Mouse (Mus musculus) brown adipose tissue, adult 24 weeks (tissue): ENCODE data around the gene Bmp5. TPM values are rescaled to one million over a fixed set of nuclear protein-coding genes. Genes with fewer than 3 reads are reported as not detected.

ENCODE experiments used
- H3K27ac ChIP-seq: fragments of 200-500 bp; replicated peaks from 2 replicates; pipeline ENCODE4 v1.5.1; 2012; ENCODE audit warnings: low read depth, mild to moderate bottlenecking, low read length
- H3K4me1 ChIP-seq: fragments of 200-500 bp; 2 replicates; pipeline ENCODE4 v1.6.1; 2012; ENCODE audit warnings: low read length, mixed read lengths; ENCODE audit not compliant: control insufficient read depth, insufficient read depth, insufficient read length
- H3K4me3 ChIP-seq: fragments of 200-500 bp; 2 replicates; pipeline ENCODE4 v1.5.1; 2012; ENCODE audit warnings: low read depth, mild to moderate bottlenecking, low read length, moderate library complexity; ENCODE audit not compliant: insufficient read depth
- polyA plus RNA-seq: library from polyadenylated mRNA; stranded (reverse); fragments of >200 nt; gene quantifications from 2 replicates; pipeline ENCODE4 v1.2.4, GENCODE M21; 2012; ENCODE audit not compliant: missing spikeins, insufficient read depth, insufficient read length

The Bmp5 gene
- polyA plus RNA-seq, 1 experiment = 1.8 TPM

- Histone ChIP-seq H3K4me1 (no peaks in the 10 kb centered on the region), H3K27ac (no peak overlapping the region), H3K4me3 (no peak overlapping the region)
Measured at GRCm38 (mm10) chr9:75883481-75884190, 108.5 kb downstream of the Bmp5 start.

GRCm38 (mm10) chr9:75886801-75887544 lies 111.8 kb downstream of the Bmp5 start:
- H3K27ac ChIP-seq = no peak overlapping the region
- no peaks in the 10 kb centered on the region for H3K4me1 ChIP-seq
- no peak overlapping the region for H3K4me3 ChIP-seq

DNA sequence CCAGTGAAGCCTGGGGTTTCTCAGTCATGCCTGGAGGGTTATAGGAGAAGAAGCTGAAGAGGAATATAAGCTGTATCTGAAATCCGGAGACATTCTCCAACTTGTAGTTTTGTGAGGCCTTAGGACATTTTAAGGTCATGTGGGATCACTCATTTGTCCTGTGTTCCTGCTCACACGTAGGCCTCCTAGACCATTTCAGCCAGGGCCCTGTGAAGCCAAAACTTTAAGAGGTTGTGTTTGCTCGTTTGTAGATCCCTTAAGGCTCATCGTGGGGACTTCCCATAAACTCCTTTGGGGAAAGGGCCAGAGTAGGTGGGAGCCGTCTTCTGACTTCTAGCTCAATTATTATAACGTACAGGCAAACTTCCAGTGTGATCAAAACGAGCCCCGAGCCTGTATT lies 121.8 kb downstream of the Bmp5 start:
- H3K4me3 ChIP-seq = no peak overlapping the region
- H3K4me1 ChIP-seq = no peaks in the 10 kb centered on the region
- H3K27ac ChIP-seq = no peak overlapping the region

- no peak overlapping the region for H3K27ac ChIP-seq
- no peaks in the 10 kb centered on the region for H3K4me1 ChIP-seq
- H3K4me3 ChIP-seq = no peak overlapping the region
Measured at GRCm38 (mm10) chr9:75898022-75898421, 122.9 kb downstream of the Bmp5 start.

GRCm38 (mm10) chr9:75901219-75901618 lies 126.1 kb downstream of the Bmp5 start:
- H3K27ac ChIP-seq = no peak overlapping the region
- no peaks in the 10 kb centered on the region for H3K4me1 ChIP-seq
- no peak overlapping the region for H3K4me3 ChIP-seq

GRCm38 (mm10) chr9:75905497-75905896 lies 130.3 kb downstream of the Bmp5 start:
- no peak overlapping the region for H3K4me3 ChIP-seq
- no peak overlapping the region for H3K27ac ChIP-seq
- no peaks in the 10 kb centered on the region for H3K4me1 ChIP-seq

DNA sequence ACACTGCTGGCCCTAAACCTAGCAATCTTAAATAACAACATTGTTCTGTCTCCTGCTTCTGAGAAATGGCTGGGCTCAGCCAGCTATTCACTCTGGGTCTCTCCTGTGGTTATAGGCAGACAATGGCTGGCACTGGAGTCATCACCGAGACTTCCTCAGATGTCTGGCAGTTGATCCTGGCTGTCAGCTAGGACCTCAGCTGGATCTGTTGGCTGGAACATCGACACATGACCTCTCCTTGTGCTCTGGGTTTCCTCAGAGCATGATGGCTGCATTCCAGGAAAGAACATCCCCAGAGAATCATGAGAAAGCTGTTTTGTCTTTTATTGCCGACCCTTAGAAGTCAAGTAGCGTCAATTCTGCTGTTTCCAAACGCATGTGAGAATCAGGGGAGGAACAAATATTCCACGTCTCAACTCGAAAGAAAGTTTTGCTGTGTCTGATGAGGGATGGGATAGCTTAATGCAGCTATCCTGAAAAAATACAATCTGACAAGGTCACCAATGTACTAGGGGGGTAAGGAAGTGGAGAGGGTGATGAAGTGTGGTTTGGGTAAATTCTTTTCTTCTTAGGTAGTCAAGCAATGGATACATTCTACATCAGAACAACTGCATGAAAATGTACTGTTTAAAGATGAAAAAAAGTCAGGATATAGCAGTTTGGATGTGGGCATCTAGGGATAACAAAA lies 135.1 kb downstream of the Bmp5 start:
- Histone ChIP-seq H3K27ac (no peak overlapping the region), H3K4me3 (no peak overlapping the region), H3K4me1 (no peaks in the 10 kb centered on the region)

- H3K4me1 ChIP-seq = no peaks in the 10 kb centered on the region
- no peak overlapping the region for H3K4me3 ChIP-seq
- H3K27ac ChIP-seq = no peak overlapping the region
Measured at GRCm38 (mm10) chr9:75911542-75911941, 136.4 kb downstream of the Bmp5 start.

- Histone ChIP-seq H3K27ac (no peak overlapping the region), H3K4me1 (no peaks in the 10 kb centered on the region), H3K4me3 (no peak overlapping the region)
Measured at GRCm38 (mm10) chr9:75916027-75916426, 140.9 kb downstream of the Bmp5 start.

DNA sequence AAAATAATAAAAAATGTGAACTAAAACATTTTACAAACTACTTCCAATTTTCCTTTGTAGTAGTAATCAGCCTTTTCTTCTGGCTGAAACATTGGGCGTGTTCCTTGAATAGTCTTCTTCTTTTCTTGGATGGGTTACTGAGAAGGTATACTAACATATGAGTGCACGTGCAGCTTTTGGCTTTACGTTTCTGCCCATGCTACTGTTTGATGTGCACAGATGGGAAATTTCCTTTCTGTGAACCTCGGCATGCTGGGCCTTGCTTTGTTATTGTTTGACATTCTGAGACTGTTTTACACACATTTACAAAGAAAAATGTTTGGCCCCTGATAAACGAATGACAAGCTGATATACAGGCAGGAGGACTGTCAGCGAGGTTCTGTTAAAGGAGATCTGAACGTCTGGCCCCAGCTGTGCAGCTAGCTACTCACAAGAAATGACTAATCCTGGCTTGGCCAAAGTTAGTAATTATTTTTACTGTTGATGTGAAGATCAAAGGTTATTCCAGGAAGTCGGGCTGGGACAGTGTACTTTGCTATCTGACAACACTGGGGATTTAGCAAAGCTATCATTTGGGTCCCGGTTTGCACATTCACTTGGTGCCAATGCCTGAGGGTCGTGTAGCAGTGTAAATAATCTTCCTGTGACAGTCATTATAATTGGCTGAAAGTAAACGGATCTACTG lies 152.2 kb downstream of the Bmp5 start:
- Histone ChIP-seq H3K27ac (no peak overlapping the region), H3K4me1 (no peaks in the 10 kb centered on the region), H3K4me3 (no peak overlapping the region)

- H3K27ac ChIP-seq = no peak overlapping the region
- H3K4me1 ChIP-seq = no peaks in the 10 kb centered on the region
- H3K4me3 ChIP-seq = no peak overlapping the region
Measured at GRCm38 (mm10) chr9:75928068-75928467, 152.9 kb downstream of the Bmp5 start.

DNA sequence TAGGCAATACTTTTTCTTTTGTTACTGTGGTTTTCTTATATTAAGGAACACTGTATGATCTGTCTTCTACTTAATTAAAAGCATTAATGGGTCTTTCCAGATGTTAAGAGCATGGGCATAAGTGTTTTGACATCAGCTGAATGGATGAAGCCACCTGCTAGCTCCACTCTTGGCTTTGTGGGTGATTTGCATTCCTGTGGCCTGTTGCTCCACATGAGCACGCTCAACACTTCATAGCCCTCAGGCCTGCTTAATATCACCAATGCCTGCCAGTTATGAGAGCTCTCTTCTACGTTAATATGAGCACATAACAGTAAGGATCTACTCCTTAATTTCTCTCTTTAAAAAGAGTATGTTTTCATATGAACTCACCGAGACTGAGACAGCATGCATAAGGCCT lies 169.5 kb downstream of the Bmp5 start:
- no peak overlapping the region for H3K27ac ChIP-seq
- no peak overlapping the region for H3K4me3 ChIP-seq

More for the DNA sequence above, 169.5 kb downstream of the Bmp5 start:
- no peaks in the 10 kb centered on the region for H3K4me1 ChIP-seq
